Mouse (Mus musculus) fibroblast of lung, adult 2 months (primary cell): ENCODE results near the gene Sp4.
A peak's percentile ranks its signal among the peaks of the same experiment; 100 is the strongest.

Experiments
- DNase-seq: peaks from one replicate; pipeline ENCODE4 v3.0.0-alpha.2; 2011; ENCODE audit warnings: low read depth

The Sp4 gene

DNA sequence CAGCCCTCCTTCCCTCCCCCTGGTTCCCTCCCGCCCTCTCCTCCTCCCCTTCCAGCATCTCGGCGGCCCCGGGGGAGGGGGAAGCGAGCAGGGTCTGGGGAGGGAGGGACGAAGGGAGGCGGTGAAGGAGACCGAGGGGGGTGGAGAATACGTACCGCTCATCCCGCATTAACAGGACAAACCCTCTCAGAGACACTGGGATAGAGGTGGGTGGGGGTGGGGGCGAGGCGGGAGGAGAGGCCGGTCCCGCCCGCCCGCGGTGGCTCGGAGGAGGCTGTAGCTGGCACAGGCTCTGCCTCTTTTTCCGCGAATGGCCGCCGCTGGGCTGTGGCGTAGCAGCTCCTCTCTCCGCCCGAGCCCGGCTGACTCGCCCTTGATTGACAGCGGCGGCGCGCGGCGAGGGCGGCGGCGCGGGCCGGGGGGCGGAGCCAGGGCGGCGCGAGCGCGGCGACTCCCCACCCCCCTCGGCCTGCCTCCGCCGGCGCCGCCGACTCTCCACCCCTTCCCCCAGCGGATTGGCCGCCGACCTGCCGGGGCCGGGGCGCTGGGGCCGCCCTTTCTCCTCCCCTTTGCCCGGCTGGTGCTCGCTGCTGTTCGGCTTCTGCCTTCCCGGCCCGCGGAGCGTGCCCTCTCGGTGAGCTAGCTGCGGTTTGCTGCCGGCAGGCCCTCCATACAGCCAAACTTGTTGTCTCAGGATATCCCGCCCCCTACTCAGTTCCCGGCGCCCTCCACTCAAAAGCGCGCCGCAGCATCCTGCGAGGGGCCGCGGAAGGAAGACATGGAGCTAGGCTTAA, at the start of gene Sp4:
TSS of gene Sp4 (minus strand) at position 369 of the 794 bp plus-strand sequence.
- peak; percentile 75 for DNase-seq

DNA sequence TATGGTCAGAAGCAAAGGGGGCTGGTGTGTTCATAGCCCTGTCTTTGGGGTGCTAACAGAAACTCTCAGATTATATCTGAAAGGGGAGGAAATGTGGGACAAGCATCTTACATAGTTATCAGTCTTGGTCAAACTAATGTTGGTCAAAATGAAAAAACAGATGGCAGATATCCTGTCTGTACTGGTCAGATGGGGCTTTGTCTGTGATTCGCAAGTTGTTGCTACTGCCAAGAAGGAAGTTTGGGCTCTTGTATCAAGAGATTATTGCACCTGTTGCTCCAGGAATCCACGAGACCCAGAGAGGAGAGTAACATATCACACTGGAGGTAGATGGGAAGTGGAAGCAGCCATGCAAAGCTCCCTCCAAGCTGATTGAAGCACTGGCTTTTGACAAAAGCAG, 37.9 kb upstream of the Sp4 start:
- no peak for DNase-seq

DNA sequence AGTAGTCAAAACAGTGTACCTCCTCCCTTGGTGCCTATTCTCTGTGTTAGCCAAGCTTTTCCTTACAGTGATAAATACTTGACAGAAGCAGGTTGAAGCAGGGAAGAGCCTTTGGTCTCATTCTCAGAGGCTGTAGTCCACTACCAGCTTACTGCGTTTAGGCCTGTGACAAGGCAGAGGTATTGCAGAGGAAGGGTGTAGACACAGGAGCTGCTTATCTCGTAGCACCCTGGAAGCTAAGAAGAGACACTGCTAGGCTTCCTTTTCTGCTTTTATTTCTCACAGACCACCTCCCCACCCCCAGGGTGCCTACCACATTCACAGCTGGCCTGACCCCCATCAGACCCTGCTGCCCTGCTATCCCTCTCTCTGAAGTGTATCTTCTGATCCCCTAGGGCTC, 37.0 kb upstream of the Sp4 start:
- DNase-seq: no peak

DNA sequence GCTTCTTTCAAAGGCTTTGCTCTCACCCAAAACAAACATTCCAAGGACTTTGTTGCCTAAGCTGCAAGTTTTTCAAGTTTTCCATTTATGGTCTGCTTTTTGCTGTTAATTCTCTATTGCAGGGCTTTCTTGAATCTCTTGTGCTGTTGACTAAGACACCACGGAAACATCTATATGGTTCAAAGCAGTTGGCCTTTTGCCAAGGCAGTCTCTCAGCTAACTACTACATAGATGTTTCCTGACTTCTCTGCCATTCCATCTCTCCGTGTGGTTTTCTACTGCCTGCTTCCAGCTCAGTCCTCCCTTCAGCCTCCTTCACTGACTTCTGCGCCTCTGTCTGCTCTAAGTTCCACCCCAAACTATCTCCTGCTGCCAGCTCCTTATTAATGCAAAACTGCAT, 36.1 kb upstream of the Sp4 start:
- no peak for DNase-seq

GRCm38 (mm10) chr12:118328739-118329249, 27.6 kb upstream of the Sp4 start:
- DNase-seq: no peak

- DNase-seq: no peak
Measured at GRCm38 (mm10) chr12:118327566-118327965, 26.3 kb upstream of the Sp4 start.

GRCm38 (mm10) chr12:118326161-118326560, 24.9 kb upstream of the Sp4 start:
- DNase-seq: no peak

- no peak for DNase-seq
Measured at GRCm38 (mm10) chr12:118320076-118320475, 18.8 kb upstream of the Sp4 start.

GRCm38 (mm10) chr12:118314477-118314845, 13.2 kb upstream of the Sp4 start:
- DNase-seq: no peak

- DNase-seq: no peak
Measured at GRCm38 (mm10) chr12:118313805-118314476, 12.7 kb upstream of the Sp4 start.

DNA sequence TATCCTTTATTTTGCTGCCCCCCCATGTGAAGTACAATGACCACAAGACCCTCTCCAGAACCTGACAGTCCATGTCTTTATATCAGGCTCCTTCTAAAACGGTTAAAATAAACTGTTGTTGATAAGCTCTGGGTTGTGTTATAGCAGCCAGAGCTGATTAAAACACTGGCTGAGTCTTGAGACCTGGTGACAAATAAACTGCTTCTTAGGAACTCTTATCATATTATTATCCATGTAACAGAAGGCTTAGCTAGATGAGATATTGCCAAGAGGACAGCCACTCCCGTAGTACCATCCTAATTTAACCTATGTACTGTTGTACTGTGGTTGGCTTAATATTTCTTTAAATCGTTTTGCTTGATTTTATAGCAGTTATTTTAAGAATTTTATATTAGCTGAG, 2.3 kb upstream of the Sp4 start:
- DNase-seq: no peak

GRCm38 (mm10) chr12:118303066-118303465, 1.8 kb upstream of the Sp4 start:
- DNase-seq: no peak

DNA sequence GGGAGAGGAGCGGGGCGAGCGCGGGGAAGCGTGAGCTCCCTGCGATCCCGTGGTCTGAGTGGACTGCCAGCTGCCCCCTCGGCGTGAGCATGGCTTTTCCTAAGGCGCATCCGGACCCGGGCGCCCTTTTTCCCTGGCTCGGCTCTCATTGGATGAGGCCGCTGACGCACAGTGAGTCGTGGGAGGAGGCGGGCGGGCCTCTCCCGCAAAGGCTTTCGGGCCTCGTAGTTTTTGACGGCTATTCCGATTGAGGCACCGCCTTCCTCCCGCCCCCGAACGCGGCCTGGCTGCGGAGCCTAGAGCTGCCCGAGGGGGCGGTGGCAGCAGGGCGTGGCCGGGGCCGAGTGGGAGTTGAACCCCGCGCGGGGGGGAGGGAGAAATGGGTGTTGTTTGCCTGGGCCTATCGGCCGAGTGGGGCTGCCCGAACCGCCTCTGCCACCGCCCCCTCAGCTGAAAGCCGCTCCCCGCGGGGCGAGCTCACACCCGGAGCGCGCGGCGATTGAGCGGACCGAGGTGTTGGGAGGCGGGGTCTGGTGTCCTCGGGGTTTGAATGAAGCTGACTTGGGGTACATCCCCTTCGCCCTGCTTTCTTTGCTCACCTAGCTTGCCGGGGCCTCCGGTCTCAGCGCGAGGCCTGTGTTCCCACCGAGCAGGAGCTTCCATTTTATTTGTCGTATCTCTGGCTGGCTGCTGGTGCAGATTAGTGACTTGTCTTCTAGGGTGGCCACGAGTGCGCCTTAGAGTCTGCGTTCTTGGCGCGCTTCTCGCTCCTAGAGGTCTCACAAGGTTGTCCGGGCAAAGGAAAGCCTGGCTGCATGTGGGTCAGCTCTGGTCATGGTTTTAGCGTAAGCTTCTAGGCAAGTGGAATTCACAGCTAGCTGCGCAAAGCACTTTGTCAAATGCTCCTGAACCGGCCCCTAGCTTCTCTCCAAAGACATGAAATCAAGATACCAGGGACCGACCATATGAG, 911 bp upstream of the Sp4 start:
- DNase-seq: peak; percentile 93

- DNase-seq: no peak
Measured at GRCm38 (mm10) chr12:118300754-118301071, 527 bp downstream of the Sp4 start.

DNA sequence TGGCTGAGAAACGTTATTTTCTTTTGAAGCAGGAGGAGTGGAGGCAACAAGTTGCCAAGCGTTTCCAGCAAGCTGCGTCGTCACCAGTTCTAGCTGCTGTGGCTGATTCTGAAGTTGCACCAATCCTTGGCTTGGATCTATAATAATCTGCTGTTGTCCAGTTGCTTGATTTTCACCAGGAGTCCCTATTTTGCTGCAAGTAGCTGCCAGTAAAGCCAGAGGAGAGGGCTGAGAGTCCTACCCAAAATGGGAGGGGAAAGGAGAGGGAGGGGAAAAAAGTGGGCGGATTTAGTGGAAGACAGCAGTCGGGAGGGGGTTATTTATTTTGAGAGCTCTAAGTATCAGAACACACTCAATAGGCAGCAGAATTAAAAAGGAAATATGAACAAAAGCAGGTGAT, 1.3 kb downstream of the Sp4 start:
- DNase-seq: peak; percentile 64

DNA sequence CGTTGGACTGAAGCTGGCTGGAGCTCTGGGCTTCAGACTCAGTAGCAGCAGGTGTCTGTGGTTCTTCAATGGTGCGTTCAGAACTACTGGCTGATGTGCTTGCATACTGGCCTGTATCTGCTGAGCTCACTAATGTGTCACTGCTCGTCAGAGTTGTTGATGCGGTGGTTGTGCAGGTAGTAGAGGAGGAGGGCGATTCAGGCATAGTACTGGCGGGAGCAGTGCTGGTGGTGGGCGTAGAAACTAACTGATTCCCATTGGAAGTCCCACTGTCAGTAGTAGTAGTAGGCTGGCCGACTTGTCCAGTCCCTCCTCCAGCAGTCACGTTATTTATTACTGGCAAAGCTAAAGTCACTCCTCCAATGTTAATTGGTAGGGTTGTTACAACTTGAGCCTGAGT, 2.1 kb downstream of the Sp4 start:
- DNase-seq: no peak

DNA sequence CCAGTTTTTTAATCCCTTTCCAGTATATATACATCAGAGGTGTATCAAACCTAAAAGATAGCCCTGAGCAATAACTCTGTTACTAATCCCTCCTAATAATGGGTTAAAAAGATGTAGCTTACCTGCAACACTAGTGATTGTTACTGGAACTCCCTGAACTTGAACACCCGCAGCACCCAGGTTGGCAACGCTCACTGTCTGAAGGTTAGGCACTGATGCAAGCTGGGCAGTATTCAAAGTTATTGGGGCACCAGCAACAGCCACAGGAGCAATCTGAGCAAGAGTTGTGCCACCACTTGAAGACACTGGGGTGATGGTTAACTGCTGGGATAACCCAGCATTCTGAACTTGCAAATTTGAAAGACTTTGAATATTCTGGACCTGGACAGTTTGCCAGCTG, 2.7 kb downstream of the Sp4 start:
- no peak for DNase-seq

DNA sequence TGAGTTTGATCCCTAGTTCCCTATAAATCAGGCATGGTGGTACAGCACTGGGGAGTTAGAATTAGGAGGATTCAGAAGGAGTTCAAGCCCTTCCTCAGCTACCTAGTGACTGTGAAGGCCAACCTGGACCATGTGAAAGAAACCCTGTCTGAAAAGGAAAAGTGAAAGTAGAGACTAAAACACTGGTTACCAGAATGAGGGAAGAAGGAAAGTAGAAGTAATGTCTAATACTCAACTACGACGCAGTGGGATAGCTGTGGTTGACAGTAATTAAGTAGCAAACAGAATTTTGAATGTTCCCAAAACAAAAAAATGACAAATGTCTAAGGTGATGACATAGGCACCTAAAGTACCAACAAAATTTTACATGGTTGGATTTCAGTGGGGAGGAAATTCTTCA, 5.0 kb downstream of the Sp4 start:
- no peak for DNase-seq

DNA sequence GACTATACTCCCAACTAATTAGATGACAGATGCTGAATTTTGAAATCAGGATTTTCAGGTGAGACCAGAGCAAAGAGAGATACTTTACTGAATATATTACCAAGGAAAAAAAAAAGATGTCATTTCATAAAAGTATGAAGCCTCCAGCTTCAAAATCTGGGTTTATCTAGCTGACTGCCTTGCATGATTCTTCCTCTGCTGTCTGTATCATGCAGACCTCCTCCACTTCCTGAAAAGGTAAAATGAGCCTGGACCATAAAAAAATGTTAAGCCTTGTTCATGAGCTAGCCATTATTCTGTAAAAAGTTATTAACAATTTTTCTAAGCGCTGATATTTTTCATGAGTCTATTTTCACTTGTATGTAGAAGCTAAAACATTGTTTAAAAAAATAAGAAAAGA, 5.4 kb downstream of the Sp4 start:
- DNase-seq: no peak

DNA sequence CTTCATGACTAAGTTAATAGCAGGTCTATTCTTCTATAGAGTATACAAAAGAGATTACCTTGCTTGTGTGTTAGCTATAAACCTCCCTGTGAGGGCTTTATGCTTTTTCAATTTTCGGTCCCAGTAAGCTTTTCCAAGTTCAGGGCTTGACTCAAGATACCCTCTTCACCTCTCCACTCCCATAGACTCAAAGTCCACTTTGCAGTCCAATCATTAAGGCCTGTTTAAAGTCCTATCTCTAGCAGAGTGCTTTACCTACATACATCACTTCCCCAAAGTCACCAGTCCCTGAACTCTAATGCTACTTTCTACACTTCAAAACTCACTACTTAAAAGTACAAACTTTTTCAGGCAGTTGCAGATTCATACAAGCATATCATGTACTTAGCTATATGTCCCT, 12.3 kb downstream of the Sp4 start:
- DNase-seq: no peak

- no peak for DNase-seq
Measured at GRCm38 (mm10) chr12:118285099-118285498, 16.1 kb downstream of the Sp4 start.

DNA sequence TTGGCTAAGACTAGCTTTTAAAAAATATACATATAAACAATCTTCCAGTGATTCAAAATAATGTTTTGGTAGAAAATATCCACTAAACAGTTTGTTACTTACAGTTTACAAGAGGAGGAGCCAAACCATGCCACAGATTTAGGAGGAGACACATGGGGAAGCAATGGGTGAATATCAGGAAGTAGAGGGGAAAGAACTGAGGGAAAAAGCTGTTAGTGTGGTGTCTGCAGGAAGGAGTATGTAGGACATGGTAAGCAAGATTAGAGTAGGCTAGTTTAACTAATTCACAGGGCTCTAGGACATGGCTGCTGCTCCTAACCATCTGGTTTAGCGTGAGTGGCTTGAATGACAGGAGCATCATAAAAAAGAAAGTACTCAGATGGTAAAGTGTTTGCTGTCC, 19.3 kb downstream of the Sp4 start:
- DNase-seq: no peak

DNA sequence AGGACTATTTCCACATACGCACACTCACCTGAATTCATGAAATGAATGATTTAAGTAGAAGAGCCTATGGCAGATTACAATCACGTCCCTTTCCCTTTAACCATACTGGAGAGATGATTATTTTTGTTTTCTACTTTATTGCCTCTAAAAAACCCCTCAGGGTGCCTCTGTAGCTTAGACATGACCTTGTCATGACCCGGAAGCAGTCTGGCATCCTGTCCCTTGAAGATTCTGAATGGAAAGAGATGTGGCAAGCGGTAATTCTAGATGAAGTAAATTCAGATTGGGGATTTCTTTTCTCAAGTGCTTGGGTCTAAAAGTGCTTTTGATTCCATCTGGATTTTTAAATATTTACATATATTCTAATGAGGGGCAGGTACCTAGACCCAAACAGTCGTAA, 24.9 kb downstream of the Sp4 start:
- DNase-seq: no peak
